Mouse (Mus musculus): ENCODE data around the gene Kctd21.

The Kctd21 gene

DNA sequence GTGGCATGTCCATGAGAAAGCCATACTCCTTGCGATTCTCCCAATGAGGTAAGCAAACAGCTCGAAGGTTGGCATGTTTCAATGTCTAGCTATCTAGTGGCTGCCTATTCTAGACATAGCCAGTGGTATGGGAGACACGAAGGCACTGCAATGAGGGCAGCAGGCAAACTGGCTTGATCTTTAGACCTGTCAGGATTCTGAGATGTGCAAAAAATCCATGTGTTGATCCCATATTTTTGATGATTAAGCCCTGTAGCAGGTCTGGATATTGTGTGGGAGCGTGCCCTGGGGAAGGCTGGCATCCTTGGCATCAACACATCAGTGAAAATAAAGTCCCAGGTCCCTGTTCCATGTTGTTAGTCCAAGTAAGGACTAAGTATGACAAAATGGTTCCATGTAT is 56.4 kb downstream of the Kctd21 start:
- no peak for DNase-seq

DNA sequence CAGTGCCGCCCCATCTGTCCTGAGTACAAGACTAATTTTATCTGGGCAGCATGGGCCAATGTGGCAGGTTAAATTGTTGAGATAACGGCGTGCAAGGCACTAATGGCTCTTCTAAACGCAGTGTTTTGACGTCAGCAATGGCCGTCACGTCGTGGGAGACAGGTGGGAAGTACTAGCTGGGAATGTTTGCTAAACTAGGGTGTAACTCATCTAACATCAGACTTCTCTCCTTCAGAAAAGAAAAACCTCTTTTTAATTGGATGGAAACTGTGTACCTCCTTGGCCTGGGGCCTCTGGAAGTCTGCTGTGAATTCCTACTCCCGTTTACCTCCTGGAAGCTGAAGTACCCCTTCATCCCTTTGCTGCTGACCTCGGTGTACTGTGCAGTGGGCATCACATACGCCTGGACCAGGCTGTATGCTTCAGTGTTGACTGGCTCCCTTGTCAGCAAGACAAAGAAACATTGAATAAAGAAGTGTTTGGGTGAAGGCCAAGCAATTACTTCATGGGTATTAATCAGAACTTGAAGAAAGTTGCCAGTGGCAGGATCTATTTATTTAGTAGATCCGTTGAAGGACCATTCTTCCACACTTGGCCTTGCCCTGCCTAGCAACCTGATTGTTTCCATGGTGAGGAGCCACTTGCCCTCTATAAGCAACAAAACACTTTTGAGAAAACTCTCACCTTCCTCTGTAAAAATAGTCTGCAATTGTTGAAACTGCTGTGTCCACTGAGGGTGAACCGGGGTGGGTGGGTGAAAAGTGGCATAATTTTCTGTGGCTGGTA is 59.4 kb downstream of the Kctd21 start:
- DNase-seq, result no peak

DNA sequence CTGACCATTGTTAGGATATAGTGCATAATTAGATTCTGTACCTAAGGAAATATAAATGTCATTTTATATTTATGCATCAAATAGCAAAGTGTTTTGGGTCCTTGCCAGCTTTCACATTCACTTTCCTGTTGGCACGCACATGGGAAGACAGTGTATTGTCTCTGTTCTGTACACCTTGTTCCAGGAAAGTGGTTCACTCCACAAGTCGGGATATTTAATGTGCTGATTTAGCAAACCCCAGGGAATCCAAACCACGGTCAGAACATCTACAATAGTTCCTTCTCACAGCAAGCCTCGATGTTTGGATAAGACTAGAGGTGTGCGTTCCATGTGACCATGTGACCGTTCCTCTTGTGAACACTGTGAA is 59.9 kb downstream of the Kctd21 start:
- DNase-seq, result no peak

DNA sequence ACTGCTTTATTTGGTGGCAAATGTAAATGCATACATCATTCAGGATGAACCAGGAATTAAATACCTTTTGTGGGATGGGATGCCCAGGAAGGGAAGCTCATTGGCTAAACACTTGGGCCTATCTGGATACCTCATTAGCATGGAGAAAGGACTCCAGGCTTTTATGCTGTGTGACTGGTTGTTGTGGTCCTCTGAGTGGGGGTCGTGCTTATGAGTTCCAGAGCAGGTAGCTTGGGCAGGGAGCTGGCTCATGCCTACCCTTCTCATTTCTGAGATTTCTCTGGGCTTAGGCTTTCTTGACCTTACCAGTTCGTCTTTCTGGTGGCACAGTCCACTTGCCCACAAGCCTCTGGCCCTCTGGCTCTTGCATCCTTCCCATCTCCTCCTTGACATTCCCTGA is 62.2 kb downstream of the Kctd21 start:
- no peak for DNase-seq

DNA sequence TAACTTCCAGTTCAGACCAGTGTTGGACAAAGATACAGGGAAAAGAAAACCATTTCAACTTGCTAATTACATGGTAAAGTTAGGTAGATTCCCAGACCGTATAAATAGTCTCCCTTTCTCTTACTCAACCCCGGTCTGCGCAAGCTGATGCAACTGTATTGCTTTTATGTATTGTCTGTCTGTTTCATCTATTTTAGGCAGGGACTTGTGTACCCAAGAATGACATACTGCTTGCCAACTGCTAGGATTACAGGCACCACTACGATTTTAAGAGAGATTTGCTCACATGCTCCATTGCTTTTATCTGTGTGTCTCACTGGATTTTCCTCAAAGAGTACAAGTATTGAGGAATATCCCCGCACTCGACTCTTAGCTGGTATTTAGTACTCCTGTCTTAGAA is 66.8 kb downstream of the Kctd21 start:
- no peak for DNase-seq

Data from kidney, postnatal 4 days (tissue).